20 mouse cellular contexts compared by ENCODE assay signal in the genomic region with DNA sequence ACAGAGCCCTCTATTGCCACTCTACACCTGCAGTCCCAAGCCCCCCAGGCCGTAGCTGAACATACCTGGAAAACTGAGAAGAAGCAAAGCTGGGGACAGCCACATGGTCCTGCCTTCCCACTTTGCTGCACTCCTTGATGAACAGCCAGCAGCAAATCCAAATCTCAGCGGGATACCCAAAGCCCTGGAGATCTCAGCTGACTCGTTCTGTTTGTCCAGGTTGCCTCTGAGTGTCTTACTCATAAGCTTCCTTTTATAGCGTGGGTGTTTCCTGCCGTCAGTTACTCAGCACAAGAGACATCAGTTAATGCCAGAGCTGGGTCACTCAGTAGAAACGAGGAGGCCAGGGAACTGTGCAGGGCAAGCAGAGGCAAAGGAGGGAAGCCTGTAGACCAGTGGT. TPM values are rescaled to one million over a fixed set of nuclear protein-coding genes. Genes with fewer than 3 reads are reported as not detected.
DNase-seq lines count a peak whose midpoint lies in the region; ATAC-seq and TF ChIP-seq lines count a peak whose summit lies in the region.
"Had no signal": no experiment of that assay in that cellular context is flagged by ENCODE, and none has a peak within 500 bp of the region (broad histone marks: within the 10 kb centered on the region; RNA-seq: fewer than 3 reads in every experiment).

A gene (minus strand): TSS at position 243 of the 400 bp plus-strand sequence.

- H3K4me3 ChIP-seq in bone marrow macrophage, adult 2 months (ENCODE audit: insufficient read depth, low read length): peak within 1 kb of the TSS; percentile 82
- H3K4me3 ChIP-seq: forebrain, embryonic 10.5 days; heart, adult 2 months; midbrain, embryonic 10.5 days; neural tube, embryonic 12.5 days had no signal

- no peak for TF ChIP-seq POLR2A in bone marrow macrophage, adult 2 months (IDR thresholded peaks at IDR 0.05; ENCODE audit: borderline replicate concordance, low read depth, low read length)

- H3K4me1 ChIP-seq in bone marrow macrophage, adult 2 months (ENCODE audit: control insufficient read depth, insufficient read depth, low read length): peaks cover 26% of the 10 kb centered on the region
- H3K4me1 ChIP-seq: forebrain, embryonic 10.5 days; midbrain, embryonic 10.5 days; neural tube, embryonic 12.5 days had no signal

- peak; percentile 90 for DNase-seq in heart, adult 11 months
- no peak for DNase-seq in heart, adult 9 months (ENCODE audit: low spot score in 2 of 2)
- DNase-seq in CD4-positive helper T cell, adult 2 months (ENCODE audit: low read depth, low spot score): peak; percentile 13
- DNase-seq in embryo, embryonic 11 days: no peak
- DNase-seq in adrenal gland, postnatal 10 days: no peak
- DNase-seq: heart, adult 2 months; heart, postnatal 14 days; kidney, adult 9 months; retina, postnatal 1 day; thymus, postnatal 25 days had no signal

- peak; percentile 40 for ATAC-seq in megakaryocyte progenitor cell, adult 5-6 weeks (replicated peaks; ENCODE audit: poor library complexity)
- ATAC-seq: hindbrain, embryonic 16.5 days had no signal

- TF ChIP-seq CTCF in bone marrow macrophage, adult 2 months (IDR thresholded peaks at IDR 0.05; ENCODE audit: low read depth, low read length): no peak

- H3K27ac ChIP-seq in bone marrow macrophage, adult 2 months (ENCODE audit: insufficient read depth, low read depth, low read length): peak within 1 kb of the TSS; percentile 89
- H3K27ac ChIP-seq: forebrain, embryonic 10.5 days; heart, adult 2 months; liver, embryonic 14.5 days; midbrain, embryonic 10.5 days; neural tube, embryonic 12.5 days had no signal

RNA-seq across cellular contexts. Expression of the gene that starts here (rescaled TPM):
- polyA plus RNA-seq in bone marrow macrophage, adult 2 months (2012; ENCODE audit: insufficient read depth, insufficient read length, missing spikeins): 194 and 220 TPM in 2 replicates
- total RNA-seq in megakaryocyte progenitor cell, adult 5-6 weeks (2015): 18.8 and 25.5 TPM in 2 replicates
- total RNA-seq in megakaryocyte progenitor cell, adult 5-6 weeks (2017): 12.1 and 15.6 TPM in 2 replicates
- 1 to 10 TPM in 1 of 2 experiments, under 1 TPM in 1; 0.63 to 1.6 TPM for total RNA-seq in adrenal gland, postnatal 10 days (2021)
- total RNA-seq: layer of hippocampus, adult 18-20 months; left cerebral cortex, postnatal 10 days had no signal
- polyA plus RNA-seq: embryonic facial prominence, embryonic 11.5 days; forebrain, embryonic 10.5 days; hindbrain, embryonic 16.5 days; midbrain, embryonic 10.5 days; neural tube, embryonic 12.5 days had no signal

Comparison
In these comparisons a context has a peak if more than half of its experiments do, and no peak if none do; other contexts are left out.
1. RNA of the gene that starts here (total RNA-seq): 12.1 to 25.5 TPM in megakaryocyte progenitor cell, adult 5-6 weeks; 0.63 to 1.6 TPM in adrenal gland, postnatal 10 days; every median in the first group is over 4 times any median in the second.
2. DNase-seq: peak in heart, adult 11 months (single experiment) and CD4-positive helper T cell, adult 2 months (single experiment); none in heart, adult 9 months (0 of 2), embryo, embryonic 11 days (single experiment) and adrenal gland, postnatal 10 days (single experiment).